Mouse (Mus musculus) liver, postnatal 0 days (tissue): ENCODE data around the gene Rexo4. TPM values are rescaled to one million over a fixed set of nuclear protein-coding genes. Genes with fewer than 3 reads are reported as not detected.

Experiments
- ATAC-seq: fragments of 200-750 bp; cut with Nextera tagmentation; 2 replicates; pipeline ENCODE4 v1.8.0; 2017; ENCODE audit warnings: mild to moderate bottlenecking, moderate library complexity
- DNase-seq: peaks from one replicate; pipeline ENCODE4 v3.0.0-alpha.2; 2016
- H3K27ac ChIP-seq: fragments of 300-500 bp; sonication (generic); 2 replicates; pipeline ENCODE4 v1.5.1; 2014; ENCODE audit warnings: antibody characterized with exemption, moderate library complexity, mild to moderate bottlenecking, low read depth
- H3K27me3 ChIP-seq: fragments of 300-500 bp; sonication (generic); 2 replicates; pipeline ENCODE4 v1.6.1; 2014; ENCODE audit warnings: low read length, control low read depth, mixed read lengths; ENCODE audit not compliant: insufficient read depth
- H3K36me3 ChIP-seq: fragments of 300-500 bp; sonication (generic); replicated peaks from 2 replicates; pipeline ENCODE4 v1.6.1; 2014; ENCODE audit warnings: mild to moderate bottlenecking, control low read depth, low read length, moderate library complexity, mixed read lengths; ENCODE audit not compliant: insufficient read depth
- H3K4me1 ChIP-seq: fragments of 300-500 bp; sonication (generic); 2 replicates; pipeline ENCODE4 v1.6.1; 2014; ENCODE audit warnings: antibody characterized with exemption, mild to moderate bottlenecking, control low read depth; ENCODE audit not compliant: insufficient read depth
- H3K4me2 ChIP-seq: fragments of 300-500 bp; sonication (generic); 2 replicates; pipeline ENCODE4 v1.6.1; 2014; ENCODE audit warnings: low read depth, mild to moderate bottlenecking, low read length, moderate library complexity, mixed read lengths
- H3K4me3 ChIP-seq: fragments of 300-500 bp; sonication (generic); 2 replicates; pipeline ENCODE4 v1.5.1; 2014; ENCODE audit warnings: low read depth, low read length
- H3K9ac ChIP-seq: fragments of 300-500 bp; sonication (generic); replicated peaks from 2 replicates; pipeline ENCODE4 v1.6.1; 2014; ENCODE audit warnings: mild to moderate bottlenecking, moderate library complexity
- H3K9me3 ChIP-seq: fragments of 300-500 bp; sonication (generic); 2 replicates; pipeline ENCODE4 v1.6.1; 2016; ENCODE audit warnings: mild to moderate bottlenecking, control low read depth, low read length, mixed read lengths
- CTCF ChIP-seq: sonication (generic); IDR thresholded peaks from 2 replicates; pipeline ENCODE4 v1.5.1; 2016; ENCODE audit warnings: antibody characterized with exemption, low read depth
- EP300 ChIP-seq: IDR thresholded peaks from 2 replicates; pipeline ENCODE4 v1.6.1; 2016; ENCODE audit warnings: antibody characterized with exemption, low read depth, mild to moderate bottlenecking
- WGBS: fragments of 180-500 bp; shearing (Covaris S2); extraction: QIAGEN DNeasy Blood & Tissue Kit; methylation state at CpG from one replicate; pipeline ENCODE4 v1.1.7; 2014; ENCODE audit not compliant: insufficient replicate concordance; 5-methylcytosine and 5-hydroxymethylcytosine counted together
- polyA plus RNA-seq: library from polyadenylated mRNA; unstranded; fragments of >200 nt; fragmentation: Nextera tagmentation; extraction: Ambion mirVana; gene quantifications from 2 replicates; pipeline ENCODE4 v1.2.1, GENCODE M21; 2015

Rexo4 gene
- polyA plus RNA-seq, 1 experiment from 2014 or later, result 14.2 TPM

DNA sequence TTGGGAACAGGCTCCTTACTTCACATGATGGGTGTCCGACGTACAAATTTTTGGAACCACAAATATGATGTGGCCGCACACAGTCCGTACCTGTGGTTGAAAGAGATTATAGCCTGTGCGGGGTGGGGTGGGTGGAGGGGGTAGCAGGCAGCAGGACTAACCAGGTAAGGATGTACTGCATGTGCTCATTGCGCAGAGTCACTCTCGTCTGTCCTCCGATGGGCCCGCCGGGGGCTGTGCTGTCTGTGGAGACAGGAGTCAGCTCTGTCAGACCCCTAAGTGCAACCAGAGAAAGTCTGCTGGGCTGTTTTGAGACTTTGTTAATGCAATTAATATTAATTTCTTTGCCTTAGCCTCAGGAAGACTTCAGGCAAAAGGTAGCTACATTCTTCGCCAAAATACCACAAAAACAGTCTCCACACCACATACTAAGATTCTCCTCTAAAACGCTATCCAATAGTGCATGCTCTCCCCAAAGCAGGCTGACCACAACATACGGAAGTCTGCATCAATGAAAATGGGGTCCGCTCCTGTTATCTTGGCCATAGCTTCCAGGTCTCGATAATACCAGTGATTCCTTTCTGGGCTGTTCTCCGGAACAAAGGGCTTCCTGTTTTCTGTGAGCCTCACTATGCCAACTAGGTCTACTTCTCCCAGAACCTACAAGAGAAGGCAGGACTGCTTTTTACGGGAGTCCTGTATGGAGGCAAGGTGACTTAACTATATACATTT is 50.6 kb downstream of the Rexo4 start:
- Histone ChIP-seq H3K9ac (peak overlapping the region; percentile 7; the same call in 1 of the 2 replicates), H3K27ac (0 out of 2 replicates have a peak overlapping the region, but pooled peaks have one; percentile 16), H3K4me1 (peaks cover 42% of the 10 kb centered on the region), H3K27me3 (no peaks in the 10 kb centered on the region), H3K4me2 (0 out of 2 replicates have a peak overlapping the region, but pooled peaks have one; percentile 13), H3K4me3 (no peak overlapping the region), H3K36me3 (peaks cover 39% of the 10 kb centered on the region), H3K9me3 (no peaks in the 10 kb centered on the region)
- TF ChIP-seq CTCF (no peak), EP300 (no peak)
- 70% methylated on average over 17 of the region's 17 CpGs for WGBS
- no peak for ATAC-seq
- DNase-seq, result no peak

DNA sequence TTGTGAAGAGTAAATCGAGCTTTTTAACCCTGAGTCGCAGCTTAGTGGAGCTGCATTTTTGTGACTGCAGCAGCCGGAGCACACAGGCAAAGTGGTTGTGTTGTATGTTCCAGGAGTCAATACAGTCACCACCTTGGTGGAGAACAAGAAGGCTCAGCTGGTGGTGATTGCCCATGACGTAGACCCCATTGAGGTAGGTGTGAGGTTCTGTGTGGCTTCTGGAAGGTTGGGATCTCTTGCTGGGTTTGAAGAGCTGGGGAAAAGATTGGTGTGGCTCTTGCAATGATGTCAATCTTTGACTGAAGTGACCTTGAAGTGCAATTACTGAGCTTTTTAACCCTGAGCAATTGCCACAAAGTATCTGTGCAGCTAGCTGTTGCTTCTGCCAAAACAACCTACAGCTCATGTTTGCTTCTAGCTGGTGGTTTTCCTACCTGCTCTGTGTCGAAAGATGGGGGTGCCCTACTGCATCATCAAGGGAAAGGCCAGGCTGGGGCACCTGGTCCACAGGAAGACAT is 51.9 kb downstream of the Rexo4 start:
- Histone ChIP-seq H3K36me3 (peaks cover 41% of the 10 kb centered on the region), H3K4me2 (peak overlapping the region; percentile 96), H3K9ac (peak overlapping the region; percentile 97), H3K4me3 (peak overlapping the region; percentile 69), H3K9me3 (no peaks in the 10 kb centered on the region), H3K27me3 (no peaks in the 10 kb centered on the region), H3K4me1 (peaks cover 38% of the 10 kb centered on the region), H3K27ac (0 out of 2 replicates have a peak overlapping the region, but pooled peaks have one; percentile 8)
- no peak for TF ChIP-seq CTCF
- TF ChIP-seq EP300, result no peak
- WGBS, result 61% methylated on average over 5 of the region's 5 CpGs
- DNase-seq (no peak), ATAC-seq (no peak)

DNA sequence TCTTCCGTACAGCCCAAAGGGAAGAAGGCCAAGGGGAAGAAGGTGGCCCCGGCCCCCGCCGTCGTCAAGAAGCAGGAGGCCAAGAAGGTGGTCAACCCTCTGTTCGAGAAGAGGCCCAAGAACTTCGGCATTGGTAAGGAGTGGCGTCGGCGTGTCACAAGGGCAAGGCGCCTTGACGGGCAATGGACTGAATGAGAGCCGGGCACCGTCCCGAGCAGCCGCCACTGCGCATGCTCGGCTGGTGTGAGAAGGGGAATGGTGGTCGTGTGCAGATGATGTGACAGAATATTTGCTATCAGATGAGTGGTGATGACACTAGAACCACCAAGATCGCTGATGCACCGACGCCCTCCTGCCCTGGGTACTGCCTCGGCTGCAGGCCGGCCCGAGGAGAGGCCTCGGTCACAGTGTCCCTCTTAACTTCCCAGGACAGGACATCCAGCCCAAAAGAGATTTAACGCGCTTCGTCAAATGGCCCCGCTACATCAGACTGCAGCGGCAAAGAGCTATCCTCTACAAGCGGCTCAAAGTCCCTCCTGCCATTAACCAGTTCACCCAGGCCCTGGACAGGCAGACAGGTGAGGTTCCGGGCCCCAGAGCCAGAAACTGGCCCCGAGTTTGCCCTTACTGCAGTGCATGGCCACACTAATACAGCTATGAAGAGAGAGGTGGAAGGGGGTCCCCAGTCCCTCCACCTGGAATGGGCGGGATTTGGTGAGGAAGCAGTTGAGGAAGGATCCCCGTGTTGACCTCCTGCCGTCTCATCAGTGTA is 53.0 kb downstream of the Rexo4 start:
- Histone ChIP-seq H3K4me3 (peak overlapping the region; percentile 69), H3K9me3 (no peaks in the 10 kb centered on the region), H3K27me3 (no peaks in the 10 kb centered on the region), H3K4me1 (peaks cover 31% of the 10 kb centered on the region), H3K36me3 (peaks cover 50% of the 10 kb centered on the region), H3K4me2 (peak overlapping the region; percentile 96), H3K9ac (peak overlapping the region; percentile 97), H3K27ac (peak overlapping the region; percentile 95)
- DNase-seq, result peak; percentile 79
- WGBS, result under 1% methylated on average over 36 of the region's 37 CpGs
- TF ChIP-seq EP300 (no peak), CTCF (no peak)
- peak; percentile 54 for ATAC-seq

DNA sequence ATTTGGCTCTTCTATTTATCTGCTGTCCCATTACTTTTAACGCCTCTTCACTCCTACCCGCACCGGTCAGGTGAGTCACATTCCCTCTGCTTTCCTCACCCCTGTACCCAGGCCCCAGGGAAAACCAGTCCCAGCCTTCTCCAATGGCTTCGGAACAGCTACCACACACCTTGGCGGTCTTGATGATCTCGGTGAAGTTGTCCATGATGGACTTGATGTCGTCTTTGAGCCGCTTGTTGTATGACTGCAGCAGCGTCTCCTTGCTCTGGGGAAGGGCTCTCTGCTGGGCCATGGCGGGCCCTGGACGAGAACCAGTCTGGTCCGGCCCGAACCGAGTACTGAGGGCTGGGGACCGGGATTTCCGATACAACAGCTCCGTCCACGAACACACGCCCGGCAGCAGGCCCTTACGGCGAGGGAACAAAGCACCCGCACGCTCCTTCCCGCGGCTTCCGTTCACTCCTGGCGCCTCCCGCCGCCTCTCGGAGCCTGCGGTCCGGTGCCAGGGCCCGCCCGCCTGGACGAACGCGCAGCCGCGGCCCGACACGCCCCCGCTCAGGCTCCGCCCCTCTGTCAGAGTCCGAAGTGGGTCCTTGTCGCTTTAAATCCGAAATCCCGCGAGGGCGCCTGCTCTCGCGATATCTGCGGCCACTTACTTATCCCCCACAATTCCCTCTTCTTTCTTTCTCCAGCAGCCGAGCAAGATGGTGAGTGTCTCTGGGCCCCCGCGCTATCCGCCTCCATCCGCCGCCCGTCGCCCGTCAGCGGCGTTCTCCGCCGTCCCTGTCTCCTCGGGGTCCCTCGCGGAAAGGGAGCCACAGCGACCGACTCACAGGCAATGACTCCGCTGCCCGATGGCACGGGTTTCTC is 53.8 kb downstream of the Rexo4 start, which contains the start of the genes Med22 and Rpl7a:
Gene Med22 (minus strand): TSS at position 554 of the 870 bp plus-strand sequence.
Gene Rpl7a (plus strand): TSS at position 641 of the 870 bp plus-strand sequence.
- TF ChIP-seq CTCF (no peak), EP300 (peak; percentile 89)
- Histone ChIP-seq H3K36me3 (peaks cover 57% of the 10 kb centered on the region), H3K4me3 (peak within 1 kb of the TSS; percentile 69), H3K9me3 (no peaks in the 10 kb centered on the region), H3K27me3 (no peaks in the 10 kb centered on the region), H3K4me1 (peaks cover 26% of the 10 kb centered on the region), H3K9ac (peak within 1 kb of the TSS; percentile 97), H3K4me2 (peak within 1 kb of the TSS; percentile 96), H3K27ac (peak within 1 kb of the TSS; percentile 95)
- peak; percentile 100 for DNase-seq
- under 1% methylated on average over 55 of the region's 74 CpGs for WGBS
- ATAC-seq, result peak; percentile 93

- Histone ChIP-seq H3K4me3 (peak overlapping the region; percentile 69), H3K27ac (peak overlapping the region; percentile 95), H3K9me3 (no peaks in the 10 kb centered on the region), H3K4me1 (peaks cover 18% of the 10 kb centered on the region), H3K9ac (peak overlapping the region; percentile 79), H3K4me2 (peak overlapping the region; percentile 75), H3K36me3 (peaks cover 56% of the 10 kb centered on the region), H3K27me3 (no peaks in the 10 kb centered on the region)
- ATAC-seq (no peak), DNase-seq (no peak)
- TF ChIP-seq CTCF (peak; percentile 28; the same call in 1 of the 2 replicates), EP300 (no peak)
Measured at GRCm38 (mm10) chr2:26909387-26909784, 54.8 kb downstream of the Rexo4 start.
